Mouse (Mus musculus) gastrocnemius, postnatal 25 days (tissue): Measurements from ENCODE around the gene Bsg. TPM values are rescaled to one million over a fixed set of nuclear protein-coding genes. Genes with fewer than 3 reads are reported as not detected.
A peak's percentile ranks its signal among the peaks of the same experiment; 100 is the strongest.
"Not testable (repeated sequence)": the region's sequence is repeated elsewhere in the genome, so short reads cannot be mapped to it uniquely, and the experiment has no call there.

ENCODE experiments used
- DNase-seq: peaks from one replicate; pipeline ENCODE4 v3.0.0; 2022
- total RNA-seq, 2 experiments: library from RNA; stranded (reverse); gene quantifications; 1 replicate in 1 of 2; 2 replicates in 1 of 2; pipeline ENCODE4 v1.2.3; 2021

The Bsg gene
- total RNA-seq, 2 experiments from 2014 or later: 513 to 650 TPM

- DNase-seq: no peak
These were observed 21.8 kb upstream of the Bsg start for GRCm38 (mm10) chr10:79682551-79682915.

- DNase-seq: peak; percentile 74
These were observed 21.2 kb upstream of the Bsg start for GRCm38 (mm10) chr10:79682916-79683582.

- peak; percentile 75 for DNase-seq
These were observed 20.3 kb upstream of the Bsg start for GRCm38 (mm10) chr10:79683726-79684640.

- no peak for DNase-seq
These were observed 19.3 kb upstream of the Bsg start for GRCm38 (mm10) chr10:79684770-79685600.

- no peak for DNase-seq
These were observed 18.1 kb upstream of the Bsg start for GRCm38 (mm10) chr10:79686219-79686618.

GRCm38 (mm10) chr10:79686691-79687090 is 17.6 kb upstream of the Bsg start:
- peak; percentile 70 for DNase-seq

GRCm38 (mm10) chr10:79687513-79687912 is 16.8 kb upstream of the Bsg start:
- DNase-seq: no peak

- no peak for DNase-seq
These were observed 15.6 kb upstream of the Bsg start, which contains the start of gene Gzmm for GRCm38 (mm10) chr10:79688720-79689119. Gene Gzmm (plus strand): TSS chr10:79689020.

GRCm38 (mm10) chr10:79689178-79689577 is 15.1 kb upstream of the Bsg start:
- no peak for DNase-seq

- no peak for DNase-seq
These were observed 12.2 kb upstream of the Bsg start for GRCm38 (mm10) chr10:79691986-79692548.

GRCm38 (mm10) chr10:79693580-79694378 is 10.5 kb upstream of the Bsg start:
- DNase-seq: no peak

GRCm38 (mm10) chr10:79694379-79694655 is 10.0 kb upstream of the Bsg start:
- no peak for DNase-seq

- DNase-seq: peak; percentile 74
These were observed 8.8 kb upstream of the Bsg start for GRCm38 (mm10) chr10:79695231-79696128.

GRCm38 (mm10) chr10:79696129-79696651 is 8.1 kb upstream of the Bsg start:
- no peak for DNase-seq

- DNase-seq: no peak
These were observed 6.4 kb upstream of the Bsg start for GRCm38 (mm10) chr10:79697916-79698315.

- no peak for DNase-seq
These were observed 5.8 kb upstream of the Bsg start for GRCm38 (mm10) chr10:79698459-79698858.

- DNase-seq: no peak
These were observed 3.6 kb upstream of the Bsg start for GRCm38 (mm10) chr10:79700676-79701075.

GRCm38 (mm10) chr10:79701443-79702129 is 2.7 kb upstream of the Bsg start:
- DNase-seq: peak; percentile 45

- not testable (repeated sequence) for DNase-seq
These were observed 1.3 kb upstream of the Bsg start for GRCm38 (mm10) chr10:79702970-79703369.

- DNase-seq: no peak
These were observed 750 bp upstream of the Bsg start for GRCm38 (mm10) chr10:79703541-79703940.
